Mouse (Mus musculus): ENCODE results near the gene Trmt6. TPM values are rescaled to one million over a fixed set of nuclear protein-coding genes. Genes with fewer than 3 reads are reported as not detected.
A peak's percentile ranks its signal among the peaks of the same experiment; 100 is the strongest.

Trmt6 gene
- polyA plus RNA-seq (2015; fragmentation: Nextera tagmentation; extraction: Ambion mirVana), result 31.0 and 31.2 TPM in 2 replicates

DNA sequence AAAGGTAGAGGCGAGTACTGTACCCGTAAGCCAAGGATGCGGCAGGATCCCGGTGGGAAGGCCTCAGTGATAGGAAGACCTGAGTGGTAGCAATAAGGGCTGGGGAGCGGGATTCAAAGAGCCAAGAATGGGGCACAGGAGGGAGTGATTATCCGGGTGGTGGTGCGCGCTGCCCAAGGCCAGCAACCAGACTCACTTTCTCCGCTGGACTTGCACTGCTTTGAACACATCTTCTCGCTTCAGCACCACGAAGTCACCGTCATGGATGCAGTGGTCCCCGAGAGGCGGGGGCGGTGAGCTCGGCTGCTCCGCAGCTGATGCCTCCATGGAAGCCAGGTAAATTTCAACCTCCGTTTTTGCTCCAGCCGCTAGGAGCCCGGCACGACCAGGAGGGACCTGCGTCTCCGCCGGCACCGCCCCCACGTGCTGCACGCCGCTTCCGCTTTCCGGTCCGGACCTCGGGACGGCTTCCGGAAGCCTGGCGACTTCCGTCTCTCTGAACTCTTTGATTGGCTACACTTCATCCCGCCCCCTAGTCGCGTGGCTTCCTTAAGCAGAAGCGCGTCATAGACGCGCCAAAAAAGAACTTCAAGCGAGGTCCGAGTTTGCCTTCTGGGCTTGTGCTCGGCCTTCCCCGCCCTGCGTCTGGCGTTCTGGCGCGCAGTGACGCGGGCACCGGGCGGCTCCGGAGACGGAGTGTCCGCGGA lies at the start of gene Trmt6, which contains the start of gene Mcm8:
Gene Trmt6, minus strand, starts transcription at position 448 of the 707 bp plus-strand sequence.
Gene Mcm8, plus strand, starts transcription at position 534 of the 707 bp plus-strand sequence.
- H3K27me3 ChIP-seq, result no peaks in the 10 kb centered on the region
- H3K4me3 ChIP-seq (replicated peaks), result peak within 1 kb of the TSS; percentile 91
- peaks cover 34% of the 10 kb centered on the region for H3K36me3 ChIP-seq
- no peaks in the 10 kb centered on the region for H3K9me3 ChIP-seq (replicated peaks)
- H3K4me1 ChIP-seq, result peaks cover 18% of the 10 kb centered on the region
- WGBS, result under 1% methylated on average over 59 of the region's 59 CpGs
- H3K27ac ChIP-seq, result peak within 1 kb of the TSS; percentile 80
- ATAC-seq (replicated peaks; ENCODE audit: low FRiP score), result peak; percentile 100
- H3K4me2 ChIP-seq, result peak within 1 kb of the TSS; percentile 84
- H3K9ac ChIP-seq, result peak within 1 kb of the TSS; percentile 72

- H3K9me3 ChIP-seq (replicated peaks), result no peaks in the 10 kb centered on the region
- H3K9ac ChIP-seq, result no peak overlapping the region
- no peak for ATAC-seq (replicated peaks; ENCODE audit: low FRiP score)
- H3K27me3 ChIP-seq, result no peaks in the 10 kb centered on the region
- no peak overlapping the region for H3K4me3 ChIP-seq (replicated peaks)
- no peaks in the 10 kb centered on the region for H3K4me1 ChIP-seq
- no peak overlapping the region for H3K4me2 ChIP-seq
- no peak overlapping the region for H3K27ac ChIP-seq
- H3K36me3 ChIP-seq, result peaks cover 35% of the 10 kb centered on the region
- 90% methylated on average over 2 of the region's 2 CpGs for WGBS
These were observed 47.5 kb upstream of the Trmt6 start for GRCm38 (mm10) chr2:132863325-132863724.

DNA sequence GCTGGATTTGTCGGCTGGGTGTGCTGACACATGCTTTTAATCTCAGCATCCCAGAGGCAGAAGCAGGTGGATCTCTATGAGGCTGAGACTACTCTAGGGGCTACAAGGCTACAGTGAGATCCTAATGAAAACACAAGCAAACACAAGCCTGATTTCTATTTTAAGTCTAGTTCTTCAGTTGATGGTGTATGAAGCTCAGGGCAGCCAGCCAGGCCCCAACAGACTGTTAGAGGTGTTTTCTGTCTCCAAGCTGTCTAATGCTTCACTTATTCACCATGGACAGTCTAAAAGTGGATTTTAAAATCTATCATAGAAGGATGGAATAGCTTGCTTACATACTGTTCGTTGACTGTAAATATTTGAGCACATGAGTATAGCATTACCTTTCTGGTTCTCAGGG lies 45.6 kb upstream of the Trmt6 start:
- Histone ChIP-seq H3K9me3 (replicated peaks) (no peaks in the 10 kb centered on the region), H3K27me3 (no peaks in the 10 kb centered on the region), H3K4me3 (replicated peaks) (no peak overlapping the region), H3K4me1 (no peaks in the 10 kb centered on the region), H3K4me2 (no peak overlapping the region), H3K36me3 (peaks cover 25% of the 10 kb centered on the region), H3K9ac (no peak overlapping the region), H3K27ac (no peak overlapping the region)
- no peak for ATAC-seq (replicated peaks; ENCODE audit: low FRiP score)
- WGBS, result 90% methylated on average over 2 of the region's 2 CpGs

DNA sequence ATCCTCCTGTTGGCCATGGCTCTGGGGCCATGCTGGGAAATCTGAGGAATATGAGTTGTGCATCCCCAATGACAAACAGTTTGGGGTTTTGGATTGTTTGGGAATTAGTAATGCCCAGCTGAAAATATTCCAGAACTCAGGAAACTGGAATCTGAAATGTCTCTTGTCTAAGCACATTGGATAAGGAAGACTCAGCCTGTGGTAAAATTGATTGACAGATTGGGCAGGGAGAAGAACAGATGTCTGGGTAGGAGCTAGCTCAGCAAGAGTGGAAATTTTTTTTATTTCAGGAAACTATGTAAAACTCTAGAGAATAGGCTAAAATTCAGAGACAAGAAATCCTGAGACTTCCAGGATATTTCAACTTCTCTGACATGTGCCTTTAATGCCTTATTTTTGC lies 44.6 kb upstream of the Trmt6 start:
- H3K27me3 ChIP-seq, result no peaks in the 10 kb centered on the region
- no peak overlapping the region for H3K9ac ChIP-seq
- no peaks in the 10 kb centered on the region for H3K9me3 ChIP-seq (replicated peaks)
- no peak overlapping the region for H3K4me3 ChIP-seq (replicated peaks)
- H3K4me2 ChIP-seq, result no peak overlapping the region
- no peak overlapping the region for H3K27ac ChIP-seq
- H3K36me3 ChIP-seq, result peaks cover 18% of the 10 kb centered on the region
- no peaks in the 10 kb centered on the region for H3K4me1 ChIP-seq
- ATAC-seq (replicated peaks; ENCODE audit: low FRiP score), result no peak

DNA sequence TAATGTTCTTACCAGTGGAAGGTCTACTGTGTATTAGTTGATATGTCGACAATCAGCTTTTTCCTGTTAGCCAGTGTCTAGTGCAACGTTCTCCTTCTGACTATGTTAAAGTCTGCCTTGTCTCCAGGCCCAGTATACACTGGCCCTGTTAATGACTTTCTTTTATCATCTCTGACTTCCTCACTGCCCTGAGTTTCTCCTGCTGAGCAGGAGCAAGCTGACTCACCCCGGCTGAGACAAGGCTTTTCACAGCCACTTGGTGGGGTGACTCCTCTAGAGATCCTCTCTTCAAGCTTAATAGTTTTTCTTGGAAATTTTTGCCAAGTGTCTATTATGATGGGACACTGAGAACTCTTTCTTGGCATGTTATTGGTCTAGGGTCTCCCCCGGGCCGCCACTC lies 40.5 kb upstream of the Trmt6 start:
- 84% methylated on average over 5 of the region's 5 CpGs for WGBS
- Histone ChIP-seq H3K4me2 (no peak overlapping the region), H3K9ac (no peak overlapping the region), H3K27ac (no peak overlapping the region), H3K4me3 (replicated peaks) (no peak overlapping the region), H3K9me3 (replicated peaks) (no peaks in the 10 kb centered on the region), H3K36me3 (peaks cover 26% of the 10 kb centered on the region), H3K27me3 (no peaks in the 10 kb centered on the region), H3K4me1 (no peaks in the 10 kb centered on the region)
- no peak for ATAC-seq (replicated peaks; ENCODE audit: low FRiP score)

DNA sequence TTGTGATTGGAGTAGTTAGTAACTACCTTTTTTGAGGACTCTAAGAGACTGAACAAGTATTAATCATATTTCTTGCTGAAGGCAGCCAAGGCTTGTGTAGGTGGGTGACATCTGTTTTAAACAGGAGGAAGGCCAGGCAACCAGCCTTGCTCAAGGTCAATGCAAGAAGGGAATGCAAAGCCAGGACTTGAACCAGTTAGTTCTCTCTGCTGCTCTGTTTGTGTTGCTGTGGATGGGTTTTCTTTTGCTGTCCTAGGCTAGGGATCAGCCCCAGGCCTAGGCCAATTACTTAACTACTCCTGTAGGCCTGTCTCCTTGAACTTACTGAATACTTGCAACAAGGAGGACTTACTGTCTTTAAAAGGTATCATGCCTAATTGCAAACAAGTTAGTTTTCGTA lies 37.2 kb upstream of the Trmt6 start:
- no peaks in the 10 kb centered on the region for H3K9me3 ChIP-seq (replicated peaks)
- H3K4me1 ChIP-seq, result peaks cover 3% of the 10 kb centered on the region
- H3K36me3 ChIP-seq, result peaks cover 36% of the 10 kb centered on the region
- 90% methylated on average over 1 of the region's 1 CpGs for WGBS
- no peak overlapping the region for H3K4me3 ChIP-seq (replicated peaks)
- no peak overlapping the region for H3K9ac ChIP-seq
- H3K4me2 ChIP-seq, result no peak overlapping the region
- ATAC-seq (replicated peaks; ENCODE audit: low FRiP score), result no peak
- H3K27ac ChIP-seq, result no peak overlapping the region
- no peaks in the 10 kb centered on the region for H3K27me3 ChIP-seq

- 87% methylated on average over 6 of the region's 6 CpGs for WGBS
- H3K4me1 ChIP-seq, result peaks cover 12% of the 10 kb centered on the region
- ATAC-seq (replicated peaks; ENCODE audit: low FRiP score), result no peak
- H3K9ac ChIP-seq, result no peak overlapping the region
- no peak overlapping the region for H3K4me3 ChIP-seq (replicated peaks)
- H3K27me3 ChIP-seq, result no peaks in the 10 kb centered on the region
- H3K27ac ChIP-seq, result no peak overlapping the region
- H3K36me3 ChIP-seq, result peaks cover 37% of the 10 kb centered on the region
- no peaks in the 10 kb centered on the region for H3K9me3 ChIP-seq (replicated peaks)
- H3K4me2 ChIP-seq, result no peak overlapping the region
These were observed 33.3 kb upstream of the Trmt6 start for GRCm38 (mm10) chr2:132849141-132849540.

DNA sequence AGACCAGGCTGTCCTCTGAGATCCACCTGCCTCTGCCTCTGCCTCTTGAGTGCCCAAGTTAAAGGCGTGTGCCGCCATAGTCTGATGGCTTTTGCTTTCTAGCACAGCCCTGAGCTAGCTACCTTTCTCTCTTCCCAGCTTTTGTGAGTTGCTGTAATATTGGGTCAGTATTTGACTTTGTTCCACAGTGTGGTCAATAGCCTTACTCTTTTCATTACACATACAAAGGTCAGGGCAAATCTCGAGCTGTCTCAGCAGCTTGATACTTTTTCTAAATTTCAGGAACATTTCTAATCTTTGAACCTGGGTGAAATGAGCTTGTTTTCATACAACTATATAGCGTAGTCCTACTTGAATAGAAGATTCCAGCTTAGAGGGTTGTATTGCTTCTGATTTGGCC lies 32.5 kb upstream of the Trmt6 start:
- Histone ChIP-seq H3K27ac (no peak overlapping the region), H3K27me3 (no peaks in the 10 kb centered on the region), H3K36me3 (peaks cover 34% of the 10 kb centered on the region), H3K4me3 (replicated peaks) (no peak overlapping the region), H3K9ac (no peak overlapping the region), H3K9me3 (replicated peaks) (no peaks in the 10 kb centered on the region), H3K4me1 (peaks cover 12% of the 10 kb centered on the region), H3K4me2 (peak overlapping the region; percentile 79; the same call in 1 of the 2 replicates)
- no peak for ATAC-seq (replicated peaks; ENCODE audit: low FRiP score)
- WGBS, result 91% methylated on average over 4 of the region's 4 CpGs

DNA sequence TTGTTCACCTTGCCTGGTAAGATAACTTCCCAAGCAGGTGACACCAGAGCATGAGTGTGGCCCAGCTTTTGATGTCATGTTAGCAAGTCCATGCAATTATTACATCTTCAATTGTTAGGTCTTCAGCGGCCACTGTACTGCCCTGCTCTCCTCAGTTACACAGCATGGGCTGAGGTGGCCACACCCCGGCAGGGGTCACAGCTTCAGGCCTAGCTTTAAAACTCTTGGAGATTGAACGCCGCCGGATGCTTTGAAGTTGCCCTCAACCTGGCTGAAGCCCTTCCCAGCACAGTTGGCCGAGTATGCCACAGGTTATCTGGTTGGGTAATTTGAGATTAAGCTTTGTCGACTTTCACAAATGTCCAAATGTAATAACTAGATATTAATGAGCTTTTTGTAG lies 31.7 kb upstream of the Trmt6 start:
- H3K36me3 ChIP-seq, result peaks cover 33% of the 10 kb centered on the region
- peak overlapping the region; percentile 75 for H3K4me3 ChIP-seq (replicated peaks)
- ATAC-seq (replicated peaks; ENCODE audit: low FRiP score), result peak; percentile 30; the same call in 1 of the 2 replicates
- no peaks in the 10 kb centered on the region for H3K9me3 ChIP-seq (replicated peaks)
- H3K27ac ChIP-seq, result no peak overlapping the region
- WGBS, result 13% methylated on average over 7 of the region's 7 CpGs
- peaks cover 12% of the 10 kb centered on the region for H3K4me1 ChIP-seq
- peak overlapping the region; percentile 88 for H3K9ac ChIP-seq
- peak overlapping the region; percentile 79 for H3K4me2 ChIP-seq
- H3K27me3 ChIP-seq, result no peaks in the 10 kb centered on the region

DNA sequence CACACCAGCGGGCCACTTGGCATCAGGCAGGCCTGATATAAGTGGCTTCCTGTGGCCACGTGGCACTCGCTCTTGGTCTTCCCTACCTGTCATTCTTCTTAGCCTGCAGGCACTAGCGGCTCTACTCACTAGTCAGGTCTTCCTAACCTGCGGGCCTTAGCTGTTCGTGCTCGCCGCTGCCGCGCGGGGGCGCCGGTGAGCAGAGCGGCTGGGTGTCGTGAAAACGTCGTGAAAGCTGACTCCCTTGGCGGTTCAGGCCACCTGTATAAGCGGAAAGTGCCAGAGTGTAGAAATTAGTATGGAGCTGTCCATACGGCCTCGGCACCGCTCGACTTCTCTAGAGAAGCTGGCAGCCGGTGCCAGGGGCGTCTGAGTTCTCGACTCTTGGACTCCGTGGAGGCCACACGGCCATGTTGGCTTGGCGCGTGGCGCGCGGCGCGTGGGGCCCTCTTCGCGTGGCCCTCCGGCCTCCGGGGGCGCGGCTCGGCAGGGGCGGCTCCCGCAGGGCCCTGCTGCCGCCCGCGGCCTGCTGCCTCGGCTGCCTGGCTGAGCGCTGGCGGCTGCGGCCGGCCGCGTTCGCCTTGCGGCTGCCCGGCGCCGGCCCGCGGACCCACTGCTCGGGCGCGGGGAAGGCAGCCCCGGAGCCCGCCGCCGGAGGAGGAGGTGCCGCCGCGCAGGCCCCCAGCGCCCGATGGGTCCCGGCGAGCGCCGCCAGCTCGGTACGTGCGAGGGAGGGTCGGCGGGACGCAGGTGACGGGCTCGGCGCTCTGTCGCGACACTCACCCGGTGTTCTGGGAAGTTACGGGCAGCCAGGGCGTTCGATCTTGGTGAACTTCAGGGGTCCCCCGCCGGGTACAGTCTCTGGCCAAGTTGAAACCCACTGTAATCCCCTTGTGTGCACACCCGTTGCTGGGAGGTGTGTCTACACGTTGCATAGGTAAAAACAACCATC lies 30.8 kb upstream of the Trmt6 start, which contains the start of gene Crls1:
Gene Crls1, plus strand, starts transcription at position 260 of the 952 bp plus-strand sequence.
- Histone ChIP-seq H3K4me3 (replicated peaks) (peak within 1 kb of the TSS; percentile 75), H3K27me3 (no peaks in the 10 kb centered on the region), H3K4me2 (peak within 1 kb of the TSS; percentile 79), H3K9ac (peak within 1 kb of the TSS; percentile 88), H3K36me3 (peaks cover 25% of the 10 kb centered on the region), H3K27ac (peak within 1 kb of the TSS; percentile 90), H3K9me3 (replicated peaks) (no peaks in the 10 kb centered on the region), H3K4me1 (peaks cover 12% of the 10 kb centered on the region)
- peak; percentile 93 for ATAC-seq (replicated peaks; ENCODE audit: low FRiP score)
- under 1% methylated on average over 95 of the region's 96 CpGs for WGBS

DNA sequence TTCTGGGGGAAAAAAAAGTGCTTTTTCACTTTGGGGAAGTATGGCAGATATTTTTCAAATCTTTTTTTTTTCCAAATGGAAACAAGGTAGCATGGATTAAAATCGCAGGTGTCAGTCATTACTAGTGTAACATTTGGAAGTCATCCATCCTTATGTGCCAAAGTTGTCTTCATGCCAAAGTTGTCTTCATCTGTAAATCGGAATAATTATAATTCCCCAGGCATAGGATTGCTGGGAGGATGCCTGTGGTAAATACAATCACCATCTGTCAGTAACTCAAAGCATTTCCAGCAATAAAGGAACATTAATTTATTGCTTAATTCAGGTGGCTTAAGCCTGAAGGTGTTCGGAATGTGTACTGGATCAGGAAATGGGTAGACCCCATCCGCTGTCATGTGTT lies 25.2 kb upstream of the Trmt6 start:
- no peak overlapping the region for H3K4me3 ChIP-seq (replicated peaks)
- H3K36me3 ChIP-seq, result peaks cover 44% of the 10 kb centered on the region
- H3K4me2 ChIP-seq, result no peak overlapping the region
- ATAC-seq (replicated peaks; ENCODE audit: low FRiP score), result no peak
- WGBS, result 88% methylated on average over 4 of the region's 4 CpGs
- H3K27ac ChIP-seq, result no peak overlapping the region
- no peaks in the 10 kb centered on the region for H3K9me3 ChIP-seq (replicated peaks)
- no peak overlapping the region for H3K9ac ChIP-seq
- no peaks in the 10 kb centered on the region for H3K4me1 ChIP-seq
- H3K27me3 ChIP-seq, result no peaks in the 10 kb centered on the region

DNA sequence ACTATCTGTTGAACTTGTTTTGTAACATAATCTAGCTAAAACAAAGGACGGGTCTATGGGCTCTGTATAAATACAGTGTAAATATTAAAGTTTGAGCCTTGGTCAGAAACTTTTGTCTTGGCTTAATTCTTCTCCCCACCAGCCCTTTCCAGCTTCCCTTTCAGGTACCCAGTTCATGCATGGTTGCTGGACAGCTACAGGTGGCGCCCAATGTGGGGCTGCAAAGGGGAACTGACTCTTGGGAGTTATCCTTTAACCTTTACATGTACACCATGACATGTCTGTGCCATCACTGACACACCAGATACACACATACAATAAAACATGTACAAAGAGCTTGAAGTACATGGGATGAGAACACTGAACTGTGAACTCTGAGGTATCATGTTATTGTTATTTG lies 12.9 kb downstream of the Trmt6 start:
- Histone ChIP-seq H3K27ac (no peak overlapping the region), H3K9me3 (replicated peaks) (peaks cover 4% of the 10 kb centered on the region; the same call in 1 of the 2 replicates), H3K4me3 (replicated peaks) (no peak overlapping the region), H3K27me3 (no peaks in the 10 kb centered on the region), H3K4me2 (no peak overlapping the region), H3K36me3 (peaks cover 51% of the 10 kb centered on the region), H3K9ac (no peak overlapping the region), H3K4me1 (no peaks in the 10 kb centered on the region)
- no peak for ATAC-seq (replicated peaks; ENCODE audit: low FRiP score)
- 89% methylated on average over 2 of the region's 2 CpGs for WGBS

All from kidney, embryonic 15.5 days (tissue).